Mouse (Mus musculus) limb, embryonic 14.5 days (tissue): ENCODE measurements at regions not wholly inside any gene's neighbourhood (a gene's known extent, or its start where the extent isn't known, plus 50 kb on each side); places are given as distances from the start of the nearest gene placed in this dataset.

Source experiments
- ATAC-seq: fragments of 200-750 bp; cut with Nextera tagmentation; 2 replicates; pipeline ENCODE4 v1.8.0; 2017; ENCODE audit warnings: low read depth, moderate number of reproducible peaks, moderate TSS enrichment; ENCODE audit not compliant: low FRiP score
- DNase-seq: peaks from one replicate; pipeline ENCODE4 v3.0.0-alpha.2; 2015; ENCODE audit warnings: low spot score
- H3K27ac ChIP-seq: fragments of 300-500 bp; sonication (generic); replicated peaks from 2 replicates; pipeline ENCODE4 v1.5.1; 2014; ENCODE audit warnings: low read depth, mild to moderate bottlenecking, low read length, moderate library complexity, mixed read lengths
- H3K27me3 ChIP-seq: fragments of 300-500 bp; sonication (generic); 2 replicates; pipeline ENCODE4 v1.6.1; 2014; ENCODE audit warnings: low read length, mixed read lengths; ENCODE audit not compliant: control insufficient read depth, insufficient read depth
- H3K36me3 ChIP-seq: fragments of 300-500 bp; sonication (generic); 2 replicates; pipeline ENCODE4 v1.6.1; 2014; ENCODE audit warnings: mild to moderate bottlenecking, low read length, moderate library complexity, mixed read lengths; ENCODE audit not compliant: control insufficient read depth, insufficient read depth
- H3K4me1 ChIP-seq: fragments of 300-500 bp; sonication (generic); 2 replicates; pipeline ENCODE4 v1.6.1; 2014; ENCODE audit warnings: antibody characterized with exemption, low read length, mixed read lengths; ENCODE audit not compliant: control insufficient read depth, insufficient read depth
- H3K4me2 ChIP-seq: fragments of 300-500 bp; sonication (generic); replicated peaks from 2 replicates; pipeline ENCODE4 v1.6.1; 2014; ENCODE audit warnings: low read depth, mild to moderate bottlenecking, low read length, moderate library complexity; ENCODE audit not compliant: severe bottlenecking
- H3K4me3 ChIP-seq: fragments of 300-500 bp; sonication (generic); replicated peaks from 2 replicates; pipeline ENCODE4 v1.5.1; 2014; ENCODE audit warnings: low read length
- H3K9ac ChIP-seq: fragments of 300-500 bp; sonication (generic); 2 replicates; pipeline ENCODE4 v1.6.1; 2014; ENCODE audit warnings: mild to moderate bottlenecking, low read depth, low read length, moderate library complexity; ENCODE audit not compliant: severe bottlenecking
- H3K9me3 ChIP-seq: fragments of 300-500 bp; sonication (generic); 2 replicates; pipeline ENCODE4 v1.6.1; 2016; ENCODE audit warnings: low read length; ENCODE audit not compliant: control insufficient read depth
- POLR2A ChIP-seq: fragments of 200-500 bp; IDR thresholded peaks from 2 replicates; pipeline ENCODE4 v1.8.0; 2012; ENCODE audit warnings: inconsistent platforms, mild to moderate bottlenecking, moderate library complexity, borderline replicate concordance; ENCODE audit not compliant: insufficient read depth, insufficient read length; ENCODE audit errors: extremely low read depth
- WGBS: fragments of 180-500 bp; shearing (Covaris S2); extraction: QIAGEN DNeasy Blood & Tissue Kit; methylation state at CpG from one replicate; pipeline ENCODE4 v1.1.7; 2014; 5-methylcytosine and 5-hydroxymethylcytosine counted together

DNA sequence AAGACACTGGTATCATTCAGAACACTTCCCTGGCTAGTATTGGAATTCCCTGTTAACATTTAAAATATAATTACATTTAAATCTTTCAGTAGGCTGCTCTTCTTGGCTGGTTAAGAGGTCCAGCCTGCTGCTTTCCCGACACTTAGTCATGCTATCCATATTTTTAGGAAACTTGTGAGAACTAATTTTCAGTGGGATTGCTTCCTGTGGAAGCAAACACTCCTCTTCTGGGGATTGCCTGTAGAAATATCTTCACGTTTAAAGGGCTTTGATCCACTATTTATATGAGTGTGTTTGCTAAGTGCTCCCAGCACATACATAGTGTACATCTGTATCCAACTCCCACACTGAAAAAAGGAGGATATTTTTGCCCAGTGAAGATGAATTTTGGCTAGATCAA lies 761.8 kb upstream of the Cdh12 start:
- Histone ChIP-seq H3K9me3 (no peaks in the 10 kb centered on the region), H3K27me3 (no peaks in the 10 kb centered on the region), H3K9ac (no peak overlapping the region), H3K4me2 (no peak overlapping the region), H3K4me1 (no peaks in the 10 kb centered on the region), H3K4me3 (no peak overlapping the region), H3K27ac (no peak overlapping the region), H3K36me3 (no peaks in the 10 kb centered on the region)
- DNase-seq (no peak), ATAC-seq (no peak)
- no peak for TF ChIP-seq POLR2A
- WGBS: 64% methylated on average over 2 of the region's 2 CpGs

DNA sequence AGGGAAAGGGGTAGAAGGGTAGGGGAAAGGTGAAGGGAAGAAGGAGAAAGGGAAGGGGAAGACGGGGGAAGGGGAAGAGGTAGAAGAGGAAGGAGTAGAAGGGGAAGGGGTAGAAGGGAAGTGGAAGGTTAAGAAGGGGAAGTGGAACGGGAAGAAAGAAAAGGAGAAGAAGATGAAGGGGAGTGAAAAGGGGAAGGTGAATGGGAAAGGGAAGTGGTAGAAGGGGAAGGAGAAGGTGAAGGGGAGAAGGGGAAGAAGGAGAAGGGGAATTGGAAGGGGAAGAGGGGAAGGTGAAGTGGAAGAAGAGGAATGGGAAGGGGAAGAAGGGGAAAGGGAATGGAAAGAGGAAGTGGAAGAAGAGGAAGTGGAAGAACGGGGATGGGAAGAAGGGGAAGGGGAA lies 737.3 kb upstream of the Cdh12 start:
- Histone ChIP-seq H3K27ac (no peak overlapping the region), H3K9me3 (no peaks in the 10 kb centered on the region), H3K36me3 (no peaks in the 10 kb centered on the region), H3K4me3 (no peak overlapping the region), H3K4me1 (no peaks in the 10 kb centered on the region), H3K9ac (no peak overlapping the region), H3K27me3 (no peaks in the 10 kb centered on the region), H3K4me2 (no peak overlapping the region)
- DNase-seq (no peak), ATAC-seq (no peak)
- no peak for TF ChIP-seq POLR2A
- 76% methylated on average over 3 of the region's 3 CpGs for whole genome bisulfite sequencing
